Mouse (Mus musculus): ENCODE measurements around the gene Tmem235.

The Tmem235 gene

DNA sequence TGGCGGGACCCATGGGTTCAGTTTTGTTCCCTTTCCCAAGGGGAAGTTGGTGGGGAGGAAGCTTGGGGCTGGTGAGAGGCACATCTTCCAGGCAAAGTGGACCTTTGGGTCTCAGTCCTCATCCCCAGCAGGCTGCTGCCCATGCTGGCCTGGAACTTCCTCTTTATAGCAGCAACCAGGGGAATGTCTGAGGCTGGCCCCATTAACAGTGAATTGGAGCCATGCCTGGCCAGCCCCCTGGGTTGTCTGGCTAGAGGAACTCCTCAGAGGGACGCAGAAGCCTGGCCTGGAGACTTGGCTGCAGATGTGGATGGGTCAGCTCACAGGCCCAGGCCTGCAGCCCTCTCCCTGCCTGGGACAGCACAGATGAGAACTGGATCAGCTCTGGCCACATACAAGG lies 4.3 kb downstream of the Tmem235 start:
- DNase-seq (ENCODE audit: low read depth): no peak

DNA sequence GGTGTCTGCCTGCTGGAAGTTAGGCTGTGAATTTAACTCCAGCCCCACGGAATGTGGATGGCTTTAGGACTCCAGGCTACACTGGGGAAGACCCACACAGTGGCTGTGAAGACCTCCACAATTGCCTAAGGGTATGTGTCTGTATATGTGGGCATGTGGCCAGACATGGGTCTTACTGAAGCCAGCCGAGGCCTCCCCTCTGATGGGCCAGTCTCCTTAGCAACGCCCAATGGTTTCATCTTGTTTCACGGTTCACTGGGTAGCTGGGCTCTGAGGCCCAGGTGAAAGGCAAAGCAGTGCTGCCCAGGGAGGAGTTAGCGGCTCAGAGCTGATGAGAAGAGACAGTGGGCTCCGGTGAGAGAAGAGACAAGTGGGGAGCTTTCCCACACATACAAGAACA lies 5.4 kb downstream of the Tmem235 start:
- no peak for DNase-seq (ENCODE audit: low read depth)

DNA sequence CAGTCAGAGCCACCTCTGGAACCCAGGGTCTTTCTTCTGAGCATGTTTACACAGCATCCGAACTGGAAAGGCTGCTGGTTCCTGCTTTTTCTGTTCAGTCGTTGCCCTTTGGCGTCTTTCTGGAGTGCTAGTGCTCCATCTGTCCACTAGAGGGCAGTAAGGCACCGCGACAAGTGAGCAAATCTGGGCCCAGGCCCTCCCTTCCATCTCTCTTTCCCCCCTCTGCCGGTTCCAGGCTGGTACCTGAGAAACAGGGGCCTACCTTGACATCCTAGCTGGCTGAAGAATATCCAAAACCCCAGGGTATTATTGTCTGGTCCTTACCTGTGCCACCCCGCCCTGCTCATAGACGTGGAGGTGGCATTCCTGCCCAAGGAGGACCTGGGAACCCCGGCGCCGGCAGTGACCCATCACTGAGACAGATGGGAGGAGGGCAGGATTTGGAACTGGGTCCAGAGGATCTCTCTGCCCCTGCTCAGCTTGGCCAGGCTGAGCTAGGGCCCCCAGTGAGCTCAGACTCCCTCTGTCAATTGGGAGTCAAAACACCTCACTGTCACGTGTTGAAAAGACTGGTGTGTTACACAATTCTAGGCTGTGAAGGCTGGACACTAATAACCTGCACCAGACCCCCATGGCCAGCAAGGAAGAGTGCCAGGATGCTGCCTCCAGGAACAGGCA lies 10.3 kb downstream of the Tmem235 start:
- peak; percentile 95 for DNase-seq (ENCODE audit: low read depth)

DNA sequence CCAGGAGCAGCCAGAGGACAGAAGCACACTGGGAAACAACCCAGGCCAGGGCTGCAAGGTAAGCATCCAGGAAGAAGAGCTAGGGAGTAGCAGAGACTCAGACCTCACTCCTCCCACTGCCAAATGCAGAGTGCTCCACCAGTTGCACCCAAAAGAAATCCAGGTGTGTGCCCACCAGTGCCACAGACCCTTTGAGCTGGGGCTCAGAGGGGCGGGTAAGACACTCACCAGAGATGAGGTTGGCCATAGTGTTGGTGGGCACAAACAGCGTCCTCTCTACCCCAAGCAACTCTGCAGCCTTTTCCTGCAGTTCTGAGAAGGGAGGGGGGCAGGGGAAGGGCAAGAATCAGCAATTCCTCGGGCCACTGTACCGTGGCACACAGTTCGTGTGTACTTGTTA lies 10.8 kb downstream of the Tmem235 start:
- no peak for DNase-seq (ENCODE audit: low read depth)

DNA sequence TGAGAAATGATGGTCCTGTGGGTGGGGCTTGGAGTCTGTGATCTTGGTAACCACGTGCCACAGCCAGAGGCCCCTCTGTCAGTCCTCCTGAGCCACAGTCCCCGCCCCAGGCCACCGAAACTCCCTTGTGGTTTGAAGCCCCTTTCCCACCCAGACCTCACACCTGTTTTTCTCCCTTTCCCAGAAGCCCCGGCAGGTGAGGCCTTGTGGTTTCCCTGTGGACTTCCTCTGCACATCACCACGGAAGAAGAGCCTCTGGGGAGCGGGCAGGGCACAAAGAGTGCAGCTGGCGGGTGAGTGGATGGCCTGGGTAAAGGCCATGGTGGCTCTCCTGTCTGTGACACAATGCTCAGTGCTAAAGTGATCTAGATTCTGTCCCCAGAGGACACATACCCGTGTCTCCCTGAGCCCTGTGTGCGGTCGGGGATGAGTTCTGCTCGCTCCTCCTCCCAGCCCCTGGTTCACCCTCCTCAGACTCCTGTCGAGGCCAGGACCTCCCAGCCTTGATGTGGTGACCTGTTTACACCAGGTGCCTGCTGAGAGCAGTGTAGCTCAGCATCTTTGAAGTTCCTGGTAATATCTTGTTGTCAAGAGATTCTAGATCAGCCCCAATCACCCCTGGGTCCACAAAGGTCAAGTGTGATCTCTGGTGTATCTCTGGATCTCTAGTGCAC lies 11.5 kb downstream of the Tmem235 start:
- peak; percentile 95 for DNase-seq (ENCODE audit: low read depth)

DNA sequence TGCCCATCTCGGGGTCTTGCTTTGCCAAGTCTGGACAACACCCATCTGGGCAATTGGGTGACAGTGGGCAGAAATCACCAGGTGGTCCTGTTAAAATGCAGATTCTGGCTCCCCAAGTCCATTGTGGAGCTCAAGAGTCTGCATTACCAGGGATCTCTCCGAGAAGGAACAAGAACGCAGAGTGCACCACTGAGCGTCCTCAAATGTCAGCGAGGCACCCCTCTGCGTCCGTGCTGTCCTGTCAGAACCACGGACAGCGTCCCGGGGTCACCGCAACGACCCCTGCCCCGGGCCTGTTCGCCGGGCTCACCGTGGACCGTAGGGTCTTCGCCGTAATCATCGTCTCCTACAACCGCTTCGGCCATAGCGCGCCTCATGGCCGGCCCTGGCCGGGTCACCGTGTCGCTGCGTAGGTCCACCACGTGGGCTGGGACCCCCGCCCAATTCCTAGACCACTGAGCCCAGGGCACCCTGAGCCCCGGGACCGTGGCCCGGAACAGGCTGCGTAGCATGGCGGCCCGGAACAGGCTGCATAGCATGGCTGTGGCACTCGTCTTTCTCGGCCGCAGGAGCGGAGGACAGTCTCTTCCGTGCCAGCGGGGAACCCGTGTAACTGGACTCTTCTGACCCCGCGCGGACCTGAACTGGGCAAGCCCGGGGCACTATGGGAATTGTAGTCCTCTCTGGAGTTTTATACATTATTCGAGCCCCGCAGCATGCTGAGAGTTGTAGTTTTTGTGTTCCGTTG lies 12.5 kb downstream of the Tmem235 start, which contains the start of gene Tha1:
Tha1 (minus strand) TSS at position 621 of the 748 bp plus-strand sequence.
- peak; percentile 72 for DNase-seq (ENCODE audit: low read depth)

DNA sequence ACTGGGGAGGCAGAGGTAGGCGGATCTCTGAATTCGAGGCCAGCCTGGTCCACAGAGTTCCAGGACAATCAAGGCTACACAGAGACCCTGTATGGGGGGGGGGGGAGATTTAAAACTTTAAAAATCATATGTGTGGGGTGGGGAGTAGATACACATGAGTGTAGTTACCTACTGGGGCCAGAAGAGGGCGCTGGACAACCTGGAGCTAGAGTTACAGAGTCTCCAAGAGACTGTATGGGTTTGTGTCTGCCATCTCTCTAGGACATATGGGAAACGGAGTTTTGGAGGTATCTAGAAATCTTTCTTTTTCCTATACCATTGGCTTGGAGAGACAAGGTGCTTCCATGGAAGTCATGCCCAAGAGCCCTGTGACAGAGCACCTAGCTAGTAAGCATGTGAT lies 13.9 kb downstream of the Tmem235 start:
- DNase-seq (ENCODE audit: low read depth): peak; percentile 76

DNA sequence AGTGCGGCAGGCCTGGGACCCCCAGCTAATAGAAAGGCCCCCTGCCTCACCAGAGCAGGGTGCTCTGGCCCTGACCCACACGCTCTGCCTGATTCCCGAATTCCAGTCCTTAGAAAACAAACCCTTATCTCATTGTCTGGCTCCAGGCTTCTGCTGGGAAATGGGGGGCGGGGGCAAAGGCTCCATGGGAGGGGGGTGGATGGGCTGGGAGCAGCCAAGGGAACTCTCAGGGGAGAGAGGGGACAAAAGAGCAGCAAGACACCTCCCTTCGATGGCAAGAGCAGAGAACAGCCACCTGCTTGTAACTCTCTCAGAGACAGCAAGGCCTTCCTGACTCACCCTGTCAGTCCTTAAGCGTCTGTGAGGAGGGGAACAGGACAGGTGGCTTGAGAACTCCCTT lies 15.1 kb downstream of the Tmem235 start:
- no peak for DNase-seq (ENCODE audit: low read depth)

DNA sequence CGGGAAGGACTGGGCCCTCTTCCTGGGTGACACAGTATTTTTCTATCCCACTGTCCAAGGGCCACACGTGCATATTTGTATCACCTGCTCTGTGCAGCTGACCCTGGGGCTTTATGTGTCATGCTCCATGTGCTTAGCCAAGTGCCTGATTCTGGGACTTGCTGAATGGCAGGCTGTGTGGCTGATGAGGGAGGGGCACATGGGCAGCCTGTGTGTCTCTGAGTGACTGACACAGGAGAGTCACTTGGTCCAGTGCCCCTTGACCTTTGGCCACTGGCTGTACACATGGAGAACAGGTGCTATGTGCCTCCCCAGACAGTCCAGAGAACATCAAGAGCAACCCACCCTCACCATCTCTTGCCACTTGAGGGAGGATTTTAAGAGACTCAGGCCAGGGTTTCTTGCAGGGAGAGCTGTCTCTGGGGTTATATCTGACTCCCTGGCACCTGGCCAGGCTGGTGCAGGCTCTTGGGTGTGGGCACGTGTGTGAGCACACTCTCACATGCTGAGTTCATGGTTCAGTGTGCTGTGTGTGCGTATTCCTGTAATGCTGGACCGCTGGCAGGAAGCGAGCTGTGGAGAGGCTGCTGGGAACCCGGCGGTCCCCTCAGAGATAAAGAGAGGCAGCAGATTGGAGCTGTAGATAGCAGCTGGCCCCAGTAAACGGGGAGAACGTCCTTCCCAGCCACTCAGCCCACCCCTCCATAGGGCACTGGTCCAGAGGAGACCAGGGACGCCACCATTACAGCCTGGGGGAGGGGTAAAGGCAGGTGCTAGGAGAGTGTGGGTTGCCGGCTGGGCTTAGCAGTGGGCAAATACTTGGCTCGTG lies 17.6 kb downstream of the Tmem235 start:
- DNase-seq (ENCODE audit: low read depth): peak; percentile 84

DNA sequence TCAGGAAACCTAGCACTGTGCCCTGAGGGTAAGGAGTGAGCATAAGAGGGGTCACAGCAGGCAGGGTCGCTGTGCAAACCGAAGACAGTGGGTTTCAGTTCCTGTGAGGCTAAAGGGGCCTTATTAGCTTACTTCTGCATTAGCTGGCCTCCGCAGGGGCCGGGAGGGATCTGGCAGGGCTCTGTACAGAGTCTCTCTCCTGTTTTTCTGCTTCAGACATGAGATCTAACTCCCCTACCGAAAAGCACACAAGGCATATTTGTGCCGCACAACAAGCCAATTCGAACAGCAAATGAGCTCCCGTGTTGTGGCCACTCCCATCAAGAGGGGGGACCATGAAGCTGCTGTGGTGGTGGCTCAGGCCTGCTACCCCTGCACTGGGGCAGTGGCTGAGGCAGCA lies 18.3 kb downstream of the Tmem235 start:
- DNase-seq (ENCODE audit: low read depth): peak; percentile 47

DNA sequence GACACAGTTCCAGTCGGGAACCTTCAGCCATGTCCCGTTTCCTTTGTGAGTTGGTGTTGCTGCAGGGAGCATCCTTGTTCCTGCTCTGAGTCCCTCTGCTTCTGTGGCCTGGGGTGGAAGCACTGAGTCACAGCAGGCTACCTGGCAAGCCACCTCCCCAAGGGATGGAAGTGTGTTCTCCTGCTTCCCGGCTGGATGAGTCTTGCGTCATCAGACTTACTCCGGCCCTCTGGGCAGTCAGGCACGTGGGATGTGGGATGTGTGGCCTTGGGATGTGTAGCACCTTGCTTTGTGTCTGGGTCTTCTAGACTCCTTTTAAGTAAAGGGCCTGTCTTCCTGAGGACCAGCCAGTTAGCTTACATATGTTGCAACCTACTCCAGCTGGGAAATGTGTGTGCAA lies 19.1 kb downstream of the Tmem235 start:
- DNase-seq (ENCODE audit: low read depth): no peak

DNA sequence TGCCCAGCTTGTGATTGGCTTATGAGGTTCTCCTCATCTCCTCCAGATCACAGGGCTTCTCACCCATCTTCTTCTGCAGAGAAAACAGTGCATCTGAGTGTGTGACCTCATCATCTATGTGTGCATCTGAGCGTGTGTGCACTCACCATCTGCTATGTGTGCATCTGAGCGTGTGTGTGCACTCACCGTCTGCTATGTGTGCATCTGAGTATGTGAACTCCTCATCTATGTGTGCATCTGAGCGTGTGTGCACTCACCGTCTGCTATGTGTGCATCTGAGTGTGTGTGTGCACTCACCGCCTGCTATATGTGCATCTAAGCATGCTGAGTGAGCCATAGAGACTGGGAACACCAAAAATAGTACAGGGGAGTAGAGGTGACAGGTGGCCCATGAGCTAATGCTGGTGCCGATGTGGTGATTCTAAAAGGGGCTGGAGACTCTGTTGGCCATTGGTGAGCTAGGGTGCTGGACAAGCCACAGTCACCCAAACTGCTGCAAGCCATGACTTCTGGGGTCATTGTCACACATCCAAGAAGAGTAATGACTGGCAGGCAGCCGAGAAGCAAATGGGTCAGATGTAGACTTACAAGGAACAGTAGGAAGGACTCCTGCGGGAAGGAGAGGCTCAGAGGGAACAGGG lies 19.9 kb downstream of the Tmem235 start:
- DNase-seq (ENCODE audit: low read depth): no peak

DNA sequence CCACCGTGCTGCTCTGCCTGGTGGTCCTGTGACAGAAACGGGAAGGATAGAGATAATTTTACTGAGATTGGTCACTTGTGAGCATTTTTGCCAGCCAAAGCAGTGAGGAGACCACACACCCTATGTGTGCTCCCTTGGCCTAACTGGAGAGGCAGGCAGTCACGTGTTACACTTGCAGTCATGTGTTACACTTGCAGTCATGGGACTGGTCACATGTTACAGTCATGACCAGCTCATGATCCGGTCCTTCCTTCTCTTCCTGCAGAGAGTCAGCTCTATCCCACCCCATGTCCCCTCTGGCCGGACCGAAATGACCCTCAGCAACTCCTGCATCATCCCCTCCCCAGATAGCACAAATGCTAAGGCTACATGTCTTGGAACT lies 20.4 kb downstream of the Tmem235 start:
- no peak for DNase-seq (ENCODE audit: low read depth)

DNA sequence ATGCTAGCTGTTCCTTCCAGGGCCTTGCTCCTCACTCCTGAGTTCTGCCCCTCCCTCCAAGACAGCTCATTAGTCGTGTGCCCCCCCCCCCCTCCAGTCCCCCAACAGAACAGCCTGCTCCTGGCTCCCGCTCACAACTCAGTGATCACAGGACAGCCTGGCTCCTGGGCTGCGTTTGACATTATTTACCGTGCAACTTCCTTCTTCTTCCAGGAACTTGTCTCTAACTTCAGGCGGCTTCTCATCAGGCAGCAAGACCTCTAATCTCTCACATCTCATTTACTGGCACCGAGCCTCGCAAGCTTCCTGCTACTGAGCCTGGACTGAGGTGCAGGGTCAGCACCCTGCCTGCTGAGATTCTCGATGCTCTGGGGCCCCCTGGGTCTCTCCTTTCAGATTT lies 21.2 kb downstream of the Tmem235 start:
- peak; percentile 68 for DNase-seq (ENCODE audit: low read depth)

DNA sequence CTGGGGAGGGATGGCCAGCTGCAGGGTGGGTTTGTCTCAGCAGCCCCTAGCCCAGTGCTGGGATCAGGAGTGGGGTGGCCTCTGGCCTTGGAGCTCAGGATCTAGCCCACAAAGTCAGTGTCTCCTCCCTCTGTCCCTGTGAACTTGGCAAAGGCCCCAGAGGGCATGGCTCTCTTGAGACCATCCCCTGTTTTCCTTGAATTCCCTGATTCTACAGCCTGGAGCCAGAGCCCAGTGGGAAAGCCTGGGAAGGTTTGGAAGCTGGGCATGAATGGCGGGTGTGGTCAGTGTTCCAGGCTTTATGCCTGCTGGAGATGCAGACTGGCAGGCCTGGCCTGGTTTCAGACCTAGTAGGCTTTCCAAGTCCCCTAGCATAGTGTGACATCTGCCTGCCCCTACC lies 21.7 kb downstream of the Tmem235 start:
- DNase-seq (ENCODE audit: low read depth): no peak

DNA sequence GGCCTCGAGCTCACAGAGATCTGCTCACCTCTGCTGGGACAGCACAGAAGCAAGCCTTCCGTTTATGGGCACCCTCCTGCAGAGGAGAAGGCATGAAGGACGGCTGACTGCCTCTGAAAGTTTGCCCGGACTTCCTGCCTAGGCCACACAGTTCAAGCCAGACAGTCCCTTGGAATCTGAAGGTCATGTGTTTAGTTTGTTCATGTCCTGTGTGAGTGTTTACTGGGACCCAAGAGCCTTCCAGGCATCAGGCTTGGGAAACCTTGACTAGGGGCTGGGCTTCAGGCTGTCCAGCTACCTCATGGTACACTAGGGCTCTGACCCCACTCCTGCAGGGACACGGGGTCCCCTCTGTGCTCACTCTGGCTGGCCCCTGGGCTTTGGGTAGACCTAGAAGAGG lies 25.4 kb downstream of the Tmem235 start:
- no peak for DNase-seq (ENCODE audit: low read depth)

DNA sequence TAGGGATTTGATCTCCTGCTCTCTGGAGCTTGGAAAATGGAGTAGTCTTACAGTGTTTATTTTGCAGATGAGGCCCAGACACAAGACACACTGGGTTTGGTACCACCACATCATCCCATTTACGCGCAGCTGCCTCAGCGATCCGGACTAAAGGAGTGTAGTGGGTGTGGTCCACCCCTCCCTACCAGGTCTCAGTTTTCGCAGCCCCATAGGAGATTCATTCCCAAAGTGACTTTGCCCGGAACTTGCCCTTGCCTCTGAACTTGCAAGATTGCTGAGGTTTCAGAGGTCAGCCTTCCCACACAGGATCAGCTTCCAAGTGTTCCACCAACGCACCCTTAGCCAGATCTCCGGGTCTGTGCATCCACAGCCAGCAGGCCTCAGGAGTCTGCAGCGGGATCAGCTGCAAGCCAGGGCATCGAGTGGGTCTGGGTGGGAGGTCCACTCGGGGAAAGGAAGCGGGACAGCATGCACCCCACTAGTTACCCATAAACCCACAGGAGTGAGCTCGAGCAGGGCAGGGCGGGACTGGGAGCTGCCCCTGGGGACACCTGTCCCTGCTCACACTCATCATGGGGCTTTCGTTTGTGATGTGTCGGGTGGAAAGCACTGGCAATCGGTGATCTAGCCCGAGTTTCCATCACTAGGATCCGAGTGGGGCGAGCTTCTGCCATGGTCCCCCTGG lies 27.8 kb downstream of the Tmem235 start:
- DNase-seq (ENCODE audit: low read depth): no peak

DNA sequence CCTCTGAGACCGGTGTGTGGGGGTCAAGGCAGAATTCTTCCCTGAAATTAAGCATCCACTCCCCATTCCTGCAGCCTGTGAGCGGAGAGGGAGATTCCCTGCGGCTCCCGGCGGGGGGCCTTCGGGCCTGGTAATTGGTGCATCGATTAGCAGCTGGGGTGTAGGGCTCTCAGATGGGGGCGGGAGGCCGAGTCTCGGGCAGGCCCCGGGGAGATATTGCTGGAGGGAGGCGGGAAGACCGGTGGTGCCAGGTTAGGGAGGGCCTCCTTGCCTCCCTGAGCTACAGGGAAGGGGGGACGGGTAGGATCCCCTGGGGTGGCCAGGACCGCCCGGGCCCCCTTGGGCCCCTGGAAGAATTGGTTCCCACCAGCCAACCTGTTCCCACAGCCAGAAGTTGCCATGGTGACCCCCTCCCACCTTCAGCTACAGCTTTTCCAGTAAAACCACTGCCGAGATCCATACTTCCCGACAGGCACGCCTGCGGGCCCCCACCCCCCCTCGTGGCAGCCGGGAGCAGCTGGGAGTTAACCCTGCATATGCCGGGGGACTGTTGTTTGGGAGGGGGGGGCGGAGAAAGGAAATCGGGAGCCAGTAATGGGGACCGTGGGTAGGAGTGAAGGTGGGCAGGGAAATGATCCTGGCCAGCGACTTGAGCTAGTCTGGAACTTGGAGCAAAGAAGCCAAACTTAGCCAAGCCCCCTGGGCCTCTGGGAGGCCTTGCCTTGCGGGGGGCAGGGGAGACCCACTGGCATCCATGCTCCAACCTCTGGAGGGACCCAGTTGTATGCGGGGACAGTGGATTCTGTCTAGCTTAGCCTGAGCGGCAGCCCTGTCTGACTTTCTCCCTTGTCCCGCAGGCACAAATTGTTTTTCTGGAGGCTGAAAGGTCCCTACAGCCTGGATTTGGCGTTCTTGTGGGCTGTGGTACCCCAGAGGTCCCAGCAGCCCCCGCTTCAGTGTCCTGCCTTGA lies 28.6 kb downstream of the Tmem235 start:
- DNase-seq (ENCODE audit: low read depth): no peak

DNA sequence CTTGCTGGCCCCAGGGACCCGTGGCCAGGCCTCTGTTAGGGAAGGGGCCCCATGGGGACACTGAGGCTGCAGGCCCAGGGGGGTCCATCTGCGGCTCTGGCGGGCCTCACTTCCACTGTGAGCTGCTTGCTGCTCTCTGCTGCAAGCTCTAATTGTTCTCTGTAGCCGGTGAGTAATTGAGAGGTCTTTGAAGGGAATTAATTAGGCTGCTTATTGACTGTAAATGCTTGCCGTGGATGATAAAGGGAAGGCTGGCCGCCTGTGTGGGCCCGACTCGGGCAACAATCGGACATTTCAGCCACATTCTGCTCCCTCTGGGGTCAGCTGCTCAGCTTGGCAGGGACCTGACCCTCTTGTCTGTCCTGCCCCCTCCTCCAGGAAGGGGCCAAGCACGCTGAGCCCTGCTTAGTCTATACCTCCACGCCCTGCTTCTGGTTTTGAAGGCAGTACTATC lies 29.4 kb downstream of the Tmem235 start:
- no peak for DNase-seq (ENCODE audit: low read depth)
